Mouse (Mus musculus) CD4-positive, CD25-positive, alpha-beta regulatory T cell, adult 4 months (primary cell): Measurements from ENCODE around the gene Snx19. TPM values are rescaled to one million over a fixed set of nuclear protein-coding genes. Genes with fewer than 3 reads are reported as not detected.

Source experiments
- ATAC-seq: one replicate; pipeline ENCODE4 v1.8.0; 2017
- polyA plus RNA-seq, 2 experiments: library from polyadenylated mRNA; unstranded; fragments of 100-300 nt; shearing (Covaris generic); gene quantifications; one replicate each; pipeline ENCODE4 v1.2.1; 2017

The Snx19 gene
- polyA plus RNA-seq, 2 experiments from 2014 or later, result 11.3 to 15.6 TPM

DNA sequence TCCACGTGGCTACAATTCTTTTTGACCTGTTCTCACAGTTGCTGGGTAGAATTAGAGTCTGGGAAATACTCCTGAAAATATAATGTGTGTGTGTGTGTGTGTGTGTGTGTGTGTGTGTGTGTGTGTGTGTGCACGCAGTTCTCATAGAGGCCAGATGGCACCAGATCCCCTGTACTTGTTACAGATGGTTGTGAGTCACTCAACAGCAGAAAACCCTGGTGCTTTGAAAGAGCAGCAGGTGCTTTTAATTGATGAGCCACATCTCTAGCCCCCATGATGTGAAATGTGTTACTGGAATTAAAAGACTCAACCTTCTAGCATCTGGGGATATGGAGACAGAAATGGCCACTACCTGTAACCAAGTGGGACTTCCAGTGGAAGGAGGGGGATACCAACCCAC, 58.3 kb downstream of the Snx19 start:
- no peak for ATAC-seq

DNA sequence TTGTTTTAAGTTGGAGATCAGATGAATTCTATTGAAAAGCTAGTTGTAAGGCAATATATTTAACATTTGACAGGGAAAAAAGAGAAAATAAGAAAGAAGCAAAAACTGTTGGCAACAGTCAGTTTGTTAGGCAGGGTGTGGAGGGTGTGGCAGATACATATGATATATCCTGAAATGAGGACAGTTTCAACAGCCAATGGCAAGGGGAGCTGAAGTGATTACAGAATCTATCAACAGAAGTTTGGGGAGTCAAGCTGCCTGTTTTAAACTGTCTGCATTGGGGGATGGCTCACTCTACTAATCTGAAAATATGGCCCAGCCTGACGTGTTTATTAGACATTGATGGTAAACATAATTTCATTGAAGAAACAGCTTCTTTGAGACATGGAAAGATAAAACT, 61.5 kb downstream of the Snx19 start:
- no peak for ATAC-seq

DNA sequence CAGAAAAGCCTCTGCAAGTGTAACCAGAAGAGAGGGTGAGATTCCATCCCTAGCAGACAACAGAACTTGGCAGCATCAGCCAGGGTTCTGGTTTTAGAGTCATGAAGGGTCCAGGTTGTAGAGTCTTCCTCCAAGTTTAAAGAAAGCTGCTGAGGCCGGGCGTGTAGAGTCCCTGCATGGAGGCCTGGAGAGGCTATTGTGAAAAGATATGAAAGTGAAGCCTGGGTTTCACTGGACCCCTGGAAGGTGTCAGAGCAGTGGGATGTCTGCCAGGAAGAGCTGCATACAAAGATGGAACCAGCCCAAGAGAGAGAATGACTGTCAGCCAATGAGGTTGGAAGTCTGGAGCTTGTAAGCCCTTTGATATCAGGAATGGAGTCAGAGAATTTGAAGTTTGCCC, 67.5 kb downstream of the Snx19 start:
- no peak for ATAC-seq

DNA sequence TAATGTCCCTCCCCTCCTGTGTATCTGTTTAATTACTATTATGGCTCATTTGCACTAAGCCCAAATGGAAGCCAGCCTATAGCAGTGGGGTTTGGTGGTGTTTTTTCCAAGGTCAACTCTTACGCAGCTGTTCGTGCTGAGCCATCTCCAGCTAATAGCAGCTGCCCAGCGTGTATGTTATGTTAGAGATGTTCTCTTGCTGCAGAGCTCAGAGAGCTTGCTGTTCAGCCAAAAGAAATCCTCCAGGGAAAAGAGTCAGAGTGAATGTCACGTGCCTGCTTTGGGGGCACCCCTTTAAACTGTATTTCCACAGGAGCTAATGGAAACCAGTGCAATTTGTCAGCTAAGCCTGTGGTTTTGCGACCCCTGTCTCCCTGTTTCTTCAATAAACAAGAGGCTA, 82.1 kb downstream of the Snx19 start:
- no peak for ATAC-seq

DNA sequence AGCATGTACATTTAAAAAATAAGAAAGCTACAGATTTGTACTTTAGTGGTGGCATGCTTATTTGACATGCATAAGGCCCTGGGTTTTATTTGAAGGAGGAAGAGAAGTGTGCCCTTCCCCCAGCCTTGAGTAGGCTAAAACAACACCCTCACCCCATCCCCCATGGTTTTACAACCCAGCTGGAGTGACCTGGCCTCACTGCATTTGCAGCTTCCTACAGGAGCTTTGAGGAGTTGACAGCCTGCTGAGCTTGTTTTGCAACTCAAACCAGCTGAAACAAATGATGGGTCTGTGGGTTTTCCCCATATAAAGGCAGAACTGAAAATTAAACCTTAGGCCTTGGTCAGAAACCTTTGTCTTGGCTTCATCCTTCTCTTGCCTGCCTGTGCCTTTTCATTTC, 89.0 kb downstream of the Snx19 start:
- ATAC-seq, result no peak
